Mouse (Mus musculus): ENCODE data around the gene Rogdi. TPM values are rescaled to one million over a fixed set of nuclear protein-coding genes. Genes with fewer than 3 reads are reported as not detected.

Gene Rogdi
- polyA plus RNA-seq (2012; ENCODE audit: insufficient read depth, insufficient read length, missing spikeins): 26.5 and 29.3 TPM in 2 replicates

GRCm38 (mm10) chr16:5013054-5013838 lies at the start of gene Rogdi:
Rogdi (minus strand) TSS chr16:5013553.
- no peak within 1 kb of the TSS for H3K27ac ChIP-seq (replicated peaks; ENCODE audit: low read depth, low read length)
- peaks cover 6% of the 10 kb centered on the region for H3K4me1 ChIP-seq (ENCODE audit: control insufficient read depth, insufficient read depth, insufficient read length, low read length)
- peak within 1 kb of the TSS; percentile 67 for H3K4me3 ChIP-seq (ENCODE audit: insufficient read depth, low read depth, low read length)

GRCm38 (mm10) chr16:5058114-5058513 lies 44.8 kb upstream of the Rogdi start:
- Histone ChIP-seq H3K4me3 (ENCODE audit: insufficient read depth, low read depth, low read length) (no peak overlapping the region), H3K27ac (replicated peaks; ENCODE audit: low read depth, low read length) (no peak overlapping the region), H3K4me1 (ENCODE audit: control insufficient read depth, insufficient read depth, insufficient read length, low read length) (no peaks in the 10 kb centered on the region)

- H3K4me1 ChIP-seq (ENCODE audit: control insufficient read depth, insufficient read depth, insufficient read length, low read length): no peaks in the 10 kb centered on the region; the same call in 1 of the 2 replicates
- H3K4me3 ChIP-seq (ENCODE audit: insufficient read depth, low read depth, low read length): peak overlapping the region; percentile 87
- peak overlapping the region; percentile 90 for H3K27ac ChIP-seq (replicated peaks; ENCODE audit: low read depth, low read length)
Measured at GRCm38 (mm10) chr16:5050251-5051110, 37.1 kb upstream of the Rogdi start.

- Histone ChIP-seq H3K4me1 (ENCODE audit: control insufficient read depth, insufficient read depth, insufficient read length, low read length) (no peaks in the 10 kb centered on the region; the same call in 1 of the 2 replicates), H3K27ac (replicated peaks; ENCODE audit: low read depth, low read length) (peak within 1 kb of the TSS; percentile 94), H3K4me3 (ENCODE audit: insufficient read depth, low read depth, low read length) (peak within 1 kb of the TSS; percentile 87)
Measured at GRCm38 (mm10) chr16:5049774-5050234, 36.5 kb upstream of the Rogdi start, which contains the start of the genes Glyr1 and Ubn1. Glyr1 (minus strand) TSS chr16:5049863. Ubn1 (plus strand) TSS chr16:5050057.

GRCm38 (mm10) chr16:5049182-5049773 lies 35.9 kb upstream of the Rogdi start:
- Histone ChIP-seq H3K4me1 (ENCODE audit: control insufficient read depth, insufficient read depth, insufficient read length, low read length) (no peaks in the 10 kb centered on the region; the same call in 1 of the 2 replicates), H3K27ac (replicated peaks; ENCODE audit: low read depth, low read length) (peak overlapping the region; percentile 94), H3K4me3 (ENCODE audit: insufficient read depth, low read depth, low read length) (peak overlapping the region; percentile 83)

- H3K27ac ChIP-seq (replicated peaks; ENCODE audit: low read depth, low read length): no peak overlapping the region
Measured at GRCm38 (mm10) chr16:5045322-5045721, 32.0 kb upstream of the Rogdi start.

GRCm38 (mm10) chr16:5036649-5037234 lies 23.4 kb upstream of the Rogdi start:
- Histone ChIP-seq H3K27ac (replicated peaks; ENCODE audit: low read depth, low read length) (no peak overlapping the region), H3K4me1 (ENCODE audit: control insufficient read depth, insufficient read depth, insufficient read length, low read length) (no peaks in the 10 kb centered on the region)

More at GRCm38 (mm10) chr16:5045322-5045721, 32.0 kb upstream of the Rogdi start:
- Histone ChIP-seq H3K4me3 (ENCODE audit: insufficient read depth, low read depth, low read length) (no peak overlapping the region), H3K4me1 (ENCODE audit: control insufficient read depth, insufficient read depth, insufficient read length, low read length) (no peaks in the 10 kb centered on the region)

GRCm38 (mm10) chr16:5035591-5035990 lies 22.2 kb upstream of the Rogdi start:
- Histone ChIP-seq H3K27ac (replicated peaks; ENCODE audit: low read depth, low read length) (no peak overlapping the region), H3K4me1 (ENCODE audit: control insufficient read depth, insufficient read depth, insufficient read length, low read length) (no peaks in the 10 kb centered on the region), H3K4me3 (ENCODE audit: insufficient read depth, low read depth, low read length) (no peak overlapping the region)

More at GRCm38 (mm10) chr16:5036649-5037234, 23.4 kb upstream of the Rogdi start:
- H3K4me3 ChIP-seq (ENCODE audit: insufficient read depth, low read depth, low read length): no peak overlapping the region

GRCm38 (mm10) chr16:5029847-5030246 lies 16.5 kb upstream of the Rogdi start:
- no peaks in the 10 kb centered on the region for H3K4me1 ChIP-seq (ENCODE audit: control insufficient read depth, insufficient read depth, insufficient read length, low read length)
- H3K4me3 ChIP-seq (ENCODE audit: insufficient read depth, low read depth, low read length): no peak overlapping the region
- H3K27ac ChIP-seq (replicated peaks; ENCODE audit: low read depth, low read length): no peak overlapping the region

- Histone ChIP-seq H3K4me3 (ENCODE audit: insufficient read depth, low read depth, low read length) (no peak overlapping the region), H3K27ac (replicated peaks; ENCODE audit: low read depth, low read length) (no peak overlapping the region), H3K4me1 (ENCODE audit: control insufficient read depth, insufficient read depth, insufficient read length, low read length) (no peaks in the 10 kb centered on the region)
Measured at GRCm38 (mm10) chr16:5024021-5024420, 10.7 kb upstream of the Rogdi start.

GRCm38 (mm10) chr16:5014578-5014977 lies 1.2 kb upstream of the Rogdi start:
- Histone ChIP-seq H3K27ac (replicated peaks; ENCODE audit: low read depth, low read length) (no peak overlapping the region), H3K4me1 (ENCODE audit: control insufficient read depth, insufficient read depth, insufficient read length, low read length) (peaks cover 6% of the 10 kb centered on the region), H3K4me3 (ENCODE audit: insufficient read depth, low read depth, low read length) (no peak overlapping the region)

- Histone ChIP-seq H3K4me1 (ENCODE audit: control insufficient read depth, insufficient read depth, insufficient read length, low read length) (peaks cover 6% of the 10 kb centered on the region), H3K27ac (replicated peaks; ENCODE audit: low read depth, low read length) (no peak overlapping the region), H3K4me3 (ENCODE audit: insufficient read depth, low read depth, low read length) (peak overlapping the region; percentile 67)
Measured at GRCm38 (mm10) chr16:5012036-5013005, 1.0 kb downstream of the Rogdi start.

- no peak overlapping the region for H3K4me3 ChIP-seq (ENCODE audit: insufficient read depth, low read depth, low read length)
- no peak overlapping the region for H3K27ac ChIP-seq (replicated peaks; ENCODE audit: low read depth, low read length)
- H3K4me1 ChIP-seq (ENCODE audit: control insufficient read depth, insufficient read depth, insufficient read length, low read length): peaks cover 6% of the 10 kb centered on the region
Measured at GRCm38 (mm10) chr16:5011285-5011684, 2.1 kb downstream of the Rogdi start.
